Mouse (Mus musculus): ENCODE measurements at regions not wholly inside any gene's neighbourhood (a gene's known extent, or its start where the extent isn't known, plus 50 kb on each side); places are given as distances from the start of the nearest gene placed in this dataset.
A peak's percentile ranks its signal among the peaks of the same experiment; 100 is the strongest.

GRCm38 (mm10) chr9:115680703-115681576, 228.3 kb upstream of the Gadl1 start:
- ATAC-seq (ENCODE audit: low TSS enrichment), result no peak

- no peak for ATAC-seq (ENCODE audit: low TSS enrichment)
Measured at GRCm38 (mm10) chr9:115681841-115682240, 227.4 kb upstream of the Gadl1 start.

- ATAC-seq (ENCODE audit: low TSS enrichment), result no peak
Measured at GRCm38 (mm10) chr9:115683951-115684350, 225.3 kb upstream of the Gadl1 start.

GRCm38 (mm10) chr9:115686605-115687004, 222.7 kb upstream of the Gadl1 start:
- ATAC-seq (ENCODE audit: low TSS enrichment), result no peak

- ATAC-seq (ENCODE audit: low TSS enrichment), result no peak
Measured at GRCm38 (mm10) chr9:115692837-115693236, 216.4 kb upstream of the Gadl1 start.

- ATAC-seq (ENCODE audit: low TSS enrichment), result no peak
Measured at GRCm38 (mm10) chr9:115703791-115704190, 205.5 kb upstream of the Gadl1 start.

GRCm38 (mm10) chr9:115704249-115704648, 205.0 kb upstream of the Gadl1 start:
- peak; percentile 77 for ATAC-seq (ENCODE audit: low TSS enrichment)

GRCm38 (mm10) chr9:115705761-115706160, 203.5 kb upstream of the Gadl1 start:
- no peak for ATAC-seq (ENCODE audit: low TSS enrichment)

- ATAC-seq (ENCODE audit: low TSS enrichment), result peak; percentile 86
Measured at GRCm38 (mm10) chr9:115708199-115708934, 200.9 kb upstream of the Gadl1 start.

- ATAC-seq (ENCODE audit: low TSS enrichment), result no peak
Measured at GRCm38 (mm10) chr9:115710039-115710739, 199.1 kb upstream of the Gadl1 start.

GRCm38 (mm10) chr9:115720306-115720705, 188.9 kb upstream of the Gadl1 start:
- ATAC-seq (ENCODE audit: low TSS enrichment), result no peak

- peak; percentile 52; the same call in 1 of the 2 replicates for ATAC-seq (ENCODE audit: low TSS enrichment)
Measured at GRCm38 (mm10) chr9:115720841-115721240, 188.4 kb upstream of the Gadl1 start.

- ATAC-seq (ENCODE audit: low TSS enrichment), result no peak
Measured at GRCm38 (mm10) chr9:115724063-115724462, 185.2 kb upstream of the Gadl1 start.

GRCm38 (mm10) chr9:115727361-115727760, 181.9 kb upstream of the Gadl1 start:
- peak; percentile 31; the same call in 1 of the 2 replicates for ATAC-seq (ENCODE audit: low TSS enrichment)

- no peak for ATAC-seq (ENCODE audit: low TSS enrichment)
Measured at GRCm38 (mm10) chr9:115731557-115731956, 177.7 kb upstream of the Gadl1 start.

- no peak for ATAC-seq (ENCODE audit: low TSS enrichment)
Measured at GRCm38 (mm10) chr9:115733104-115733503, 176.2 kb upstream of the Gadl1 start.

- ATAC-seq (ENCODE audit: low TSS enrichment), result no peak
Measured at GRCm38 (mm10) chr9:115739984-115740383, 169.3 kb upstream of the Gadl1 start.

GRCm38 (mm10) chr9:115746436-115746835, 162.8 kb upstream of the Gadl1 start:
- no peak for ATAC-seq (ENCODE audit: low TSS enrichment)

GRCm38 (mm10) chr9:115760496-115760895, 148.8 kb upstream of the Gadl1 start:
- ATAC-seq (ENCODE audit: low TSS enrichment), result no peak

GRCm38 (mm10) chr9:115764136-115764535, 145.1 kb upstream of the Gadl1 start:
- no peak for ATAC-seq (ENCODE audit: low TSS enrichment)

- ATAC-seq (ENCODE audit: low TSS enrichment), result no peak
Measured at GRCm38 (mm10) chr9:115766471-115766870, 142.8 kb upstream of the Gadl1 start.

GRCm38 (mm10) chr9:115775112-115775511, 134.1 kb upstream of the Gadl1 start:
- ATAC-seq (ENCODE audit: low TSS enrichment), result no peak

All from frontal cortex, adult (tissue).